Mouse (Mus musculus) kidney, adult 8-10 months (tissue): ENCODE results near the gene Crtc2.

Source experiments
- DNase-seq, 2 experiments: peaks; one replicate each; pipeline ENCODE4 v3.0.0; 2022

The Crtc2 gene

DNA sequence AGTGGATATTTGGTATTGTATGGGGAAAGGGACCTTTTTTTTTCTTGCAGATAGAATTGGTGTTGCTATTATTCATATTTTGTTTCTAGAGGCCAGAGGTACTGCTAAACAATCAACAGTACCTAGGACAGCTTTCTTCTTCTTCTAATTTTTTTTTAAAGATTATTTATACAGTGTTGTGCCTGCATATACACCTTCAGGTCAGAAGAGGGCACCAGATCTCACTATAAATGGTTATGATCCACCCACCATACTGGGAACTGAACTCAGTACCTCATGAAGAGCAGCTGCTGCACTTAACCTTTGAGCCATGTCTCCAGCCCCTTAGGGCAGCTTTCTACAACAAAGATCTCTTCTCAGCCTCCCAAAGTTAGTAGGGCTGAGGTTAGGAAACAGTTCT is 59.4 kb downstream of the Crtc2 start:
- no peak for DNase-seq
